Mouse (Mus musculus) ES-E14 (cell line): ENCODE measurements around the gene Zfp385c.

Experiments
- CHD2 ChIP-seq: IDR thresholded peaks from 2 replicates; pipeline ENCODE4 v1.6.1; 2014; ENCODE audit warnings: mild to moderate bottlenecking, low read depth, low read length, inconsistent platforms
- HCFC1 ChIP-seq: IDR thresholded peaks from 2 replicates; pipeline ENCODE4 v1.6.1; 2012; ENCODE audit warnings: low read length, inconsistent platforms, borderline replicate concordance; ENCODE audit not compliant: insufficient read depth

DNA sequence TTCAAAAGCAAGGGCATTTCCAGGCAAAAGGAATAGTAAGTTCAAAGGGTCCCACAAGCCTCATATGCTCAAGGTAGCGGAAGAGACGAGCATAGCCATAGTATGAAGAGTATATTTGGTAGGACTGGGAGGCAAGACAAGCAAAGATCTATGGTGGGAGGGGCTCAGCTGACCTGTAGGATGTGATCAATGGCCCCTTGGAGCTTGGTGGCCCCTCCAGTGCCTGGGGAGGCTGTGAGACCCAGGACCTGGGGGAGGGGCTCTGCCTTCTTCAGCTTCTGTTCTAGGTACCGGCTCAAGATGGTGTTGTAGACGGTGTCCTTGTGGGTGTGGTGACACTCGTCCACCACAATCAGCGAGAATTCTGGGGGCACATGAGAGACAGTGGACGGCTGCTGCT is 10.7 kb upstream of the Zfp385c start:
- TF ChIP-seq HCFC1 (no peak), CHD2 (no peak)
